Mouse (Mus musculus): ENCODE results near the gene Bsph2. TPM values are rescaled to one million over a fixed set of nuclear protein-coding genes. Genes with fewer than 3 reads are reported as not detected.

The Bsph2 gene
- not detected in 2 replicates for polyA plus RNA-seq (2015; fragmentation: Nextera tagmentation; extraction: Ambion mirVana)

DNA sequence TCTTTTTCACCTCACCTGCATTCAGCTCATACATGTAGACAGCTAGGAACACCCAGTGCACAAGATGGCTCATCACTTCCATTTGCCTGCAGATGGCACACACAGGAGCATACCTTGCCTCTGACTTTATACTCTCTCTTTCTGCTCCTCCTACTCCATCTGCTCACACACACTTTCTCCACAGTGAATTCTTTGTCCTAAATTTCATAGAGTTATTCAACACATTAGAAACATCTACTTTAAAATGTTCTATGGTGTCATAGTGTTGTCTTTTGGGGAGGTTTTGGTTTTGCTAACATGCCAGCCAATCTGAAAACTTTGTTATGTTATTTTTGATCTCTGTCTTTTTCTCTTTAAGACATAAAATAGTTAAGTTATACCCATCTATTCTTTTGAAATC is at the start of gene Bsph2:
Gene Bsph2 (minus strand): TSS at position 101 of the 400 bp plus-strand sequence.
- no peak for DNase-seq (ENCODE audit: low spot score)

DNA sequence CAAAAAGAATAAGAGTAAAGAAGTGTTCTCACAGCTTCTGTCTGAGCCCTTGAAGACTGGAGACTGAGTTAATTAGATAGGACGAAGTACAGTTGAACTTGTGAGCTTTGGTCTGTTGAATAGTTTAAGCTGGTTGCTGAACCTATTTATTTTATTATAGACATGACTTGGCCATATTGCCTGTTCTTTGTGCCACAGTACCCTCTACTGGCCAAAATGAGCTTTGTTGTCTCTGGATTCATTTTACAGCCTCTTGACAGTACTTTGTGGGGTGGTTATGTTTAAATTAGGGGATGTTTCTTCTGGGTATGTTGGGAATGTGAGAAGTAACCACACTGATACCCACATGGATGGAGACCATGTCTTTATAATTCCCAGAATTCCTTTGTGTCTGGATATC is 59.3 kb downstream of the Bsph2 start:
- peak; percentile 17 for DNase-seq (ENCODE audit: low spot score)

Other genes starting within 250 kb of the Bsph2 start
- 0.55 and 0.60 TPM in 2 replicates for gene Pla2g4c, start 246.4 kb downstream of the Bsph2 start, polyA plus RNA-seq (2015; fragmentation: Nextera tagmentation; extraction: Ambion mirVana)
- gene Cabp5, start 172.9 kb downstream of the Bsph2 start, polyA plus RNA-seq (2015; fragmentation: Nextera tagmentation; extraction: Ambion mirVana), result not detected in 2 replicates
- not detected in 2 replicates for gene Bsph1, start 120.2 kb downstream of the Bsph2 start, polyA plus RNA-seq (2015; fragmentation: Nextera tagmentation; extraction: Ambion mirVana)
- not detected in 2 replicates for gene Sult2a5, start 52.9 kb upstream of the Bsph2 start, polyA plus RNA-seq (2015; fragmentation: Nextera tagmentation; extraction: Ambion mirVana)
- not detected in 2 replicates for gene Sult2a2, start 162.4 kb upstream of the Bsph2 start, polyA plus RNA-seq (2015; fragmentation: Nextera tagmentation; extraction: Ambion mirVana)